Mouse (Mus musculus): ENCODE results near the gene Dclre1a.
"Not testable (repeated sequence)": the region's sequence is repeated elsewhere in the genome, so short reads cannot be mapped to it uniquely, and the experiment has no call there.

Gene Dclre1a

DNA sequence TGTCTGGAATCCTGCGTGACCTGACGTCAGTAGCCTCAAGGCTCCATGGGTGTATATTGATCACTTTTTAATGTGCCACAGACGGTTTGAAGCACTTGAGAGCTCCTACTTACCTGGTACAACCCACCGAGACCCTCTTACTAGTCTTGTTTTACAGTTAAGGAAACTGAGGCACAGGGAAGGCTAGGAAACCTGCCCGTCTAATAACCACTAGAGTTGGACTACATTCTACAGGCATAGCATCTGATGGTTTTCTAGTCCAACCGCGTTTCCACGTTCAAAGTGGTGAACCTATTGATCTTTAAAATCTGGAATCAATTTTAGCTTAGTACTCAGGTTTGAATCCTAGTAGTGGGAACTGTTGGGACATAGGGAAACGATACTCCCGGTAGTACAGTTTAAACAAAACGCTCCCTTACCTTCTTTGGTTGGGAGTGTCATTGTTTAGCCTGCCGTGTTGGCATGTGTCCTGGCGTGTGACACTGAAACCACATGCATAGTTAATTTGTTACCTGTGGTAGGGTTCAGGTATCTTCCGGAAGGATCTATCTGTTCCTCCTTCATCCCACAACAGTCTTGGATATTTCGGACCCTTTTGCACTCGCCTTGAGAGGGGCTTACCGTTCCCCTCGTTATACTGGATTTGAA, 1.1 kb upstream of the Dclre1a start:
- peak; percentile 30 for DNase-seq (ENCODE audit: extremely low spot score, low read depth, low spot score)

DNA sequence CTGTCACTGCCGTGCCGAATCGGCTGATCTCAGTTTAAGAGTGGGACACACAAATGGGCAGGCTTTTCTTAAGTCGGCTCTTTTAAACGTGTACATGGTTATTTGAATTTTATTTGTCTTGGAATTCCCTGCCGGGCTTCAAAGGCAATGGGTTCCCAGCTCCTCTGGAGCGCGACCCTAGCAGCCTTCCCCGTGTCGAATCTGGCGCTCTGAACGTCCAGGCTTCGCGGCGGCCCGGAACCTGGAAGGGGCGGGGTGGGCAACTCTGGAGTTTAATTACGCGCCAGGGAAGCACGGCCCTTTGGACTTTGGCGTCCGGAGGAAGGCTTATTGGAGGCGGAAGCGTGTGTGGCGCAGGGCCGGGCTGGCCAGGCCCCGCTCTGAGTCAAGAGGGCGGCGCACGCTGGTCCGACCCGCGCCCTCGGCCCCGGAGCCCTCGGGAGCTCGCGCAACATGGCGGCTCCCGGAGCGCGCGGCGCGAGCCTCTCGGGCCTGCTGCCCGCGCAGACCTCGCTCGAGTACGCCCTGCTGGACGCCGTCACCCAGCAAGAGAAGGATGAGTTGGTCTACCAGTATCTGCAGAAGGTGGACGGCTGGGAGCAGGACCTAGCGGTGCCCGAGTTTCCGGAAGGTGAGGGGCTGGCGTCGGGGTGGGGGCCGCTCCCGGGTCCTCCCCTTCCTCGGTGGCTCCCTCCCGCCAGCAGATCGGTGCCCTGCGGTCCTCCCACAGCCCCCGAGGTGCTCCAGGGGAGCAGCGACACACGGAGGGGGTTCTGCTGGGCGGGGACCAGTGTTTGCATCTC, 409 bp upstream of the Dclre1a start, which contains the start of gene Nhlrc2:
Gene Nhlrc2 (plus strand): TSS at position 32 of the 803 bp plus-strand sequence.
- peak; percentile 35 for DNase-seq (ENCODE audit: extremely low spot score, low read depth, low spot score)

DNA sequence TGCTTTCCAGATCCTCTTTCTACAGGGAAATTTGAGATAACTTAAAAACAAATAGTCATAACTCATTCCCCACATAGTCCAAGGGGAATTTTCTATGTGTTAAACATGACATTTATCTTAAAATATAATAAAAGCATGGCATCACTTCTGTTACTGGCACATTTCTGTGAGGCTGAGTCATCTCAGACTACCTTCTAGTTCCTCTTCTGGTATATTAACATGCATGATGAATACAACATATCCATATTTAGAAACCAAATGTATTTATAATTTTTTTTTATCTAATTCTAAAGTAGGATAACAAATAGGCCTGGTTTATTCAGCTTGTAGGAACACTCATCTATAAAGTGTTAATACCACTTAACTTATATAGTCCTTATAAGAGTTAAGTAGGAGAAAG, 2.0 kb downstream of the Dclre1a start:
- DNase-seq (ENCODE audit: extremely low spot score, low read depth, low spot score) = no peak

DNA sequence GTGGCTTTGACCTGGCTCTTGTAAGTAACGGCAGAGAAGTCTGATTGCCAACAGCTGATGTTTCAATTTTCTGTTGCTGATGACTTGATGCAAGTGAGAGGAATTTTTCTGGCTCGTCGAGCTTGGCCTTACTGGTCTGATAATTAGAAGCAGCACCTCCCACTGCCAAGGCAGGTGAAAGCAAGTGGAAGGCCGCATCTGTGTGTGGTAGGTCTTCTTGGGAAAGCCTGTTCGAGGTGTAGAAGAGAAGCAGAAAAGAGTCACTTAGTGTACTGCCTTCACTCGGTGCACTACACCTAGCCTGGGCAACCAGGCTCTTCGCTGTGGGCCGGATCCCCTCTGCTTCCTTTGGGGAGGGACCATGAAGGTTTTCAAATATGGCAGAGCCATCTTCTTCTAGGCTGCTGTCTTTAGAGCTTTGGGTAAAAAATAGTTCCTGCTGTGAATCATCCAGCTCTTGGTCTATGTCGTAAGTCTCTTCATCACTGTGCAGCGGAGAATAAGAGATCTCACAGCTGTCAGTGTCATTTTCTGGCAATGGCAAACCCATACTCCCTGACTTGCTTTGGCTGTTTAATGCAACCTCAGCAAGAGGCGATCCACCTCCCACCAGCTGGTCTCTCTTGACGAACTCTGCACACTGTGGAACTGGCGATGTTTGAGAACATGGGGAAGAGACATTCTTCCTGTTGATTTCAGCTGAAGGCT, 3.2 kb downstream of the Dclre1a start:
- DNase-seq (ENCODE audit: extremely low spot score, low read depth, low spot score) = no peak

DNA sequence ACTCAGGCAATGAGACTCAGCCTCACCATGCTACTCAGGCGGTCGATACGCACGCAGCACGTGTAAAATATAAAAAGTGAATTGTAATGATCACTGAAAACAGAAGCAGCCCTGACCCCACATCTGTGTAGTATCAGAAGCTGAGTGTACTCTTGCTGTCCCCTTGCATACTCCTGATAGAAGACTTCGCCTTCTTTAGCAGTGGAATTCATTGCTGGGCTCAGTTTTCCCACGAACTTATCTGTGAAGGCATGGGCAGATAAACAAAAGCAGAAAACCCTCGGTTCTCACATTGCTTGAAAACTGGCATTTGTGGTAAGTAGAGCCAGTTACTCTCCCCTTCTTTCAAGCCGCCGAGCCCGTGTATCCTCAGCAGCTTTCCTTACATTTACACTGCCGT, 4.7 kb downstream of the Dclre1a start:
- DNase-seq (ENCODE audit: extremely low spot score, low read depth, low spot score) = no peak

DNA sequence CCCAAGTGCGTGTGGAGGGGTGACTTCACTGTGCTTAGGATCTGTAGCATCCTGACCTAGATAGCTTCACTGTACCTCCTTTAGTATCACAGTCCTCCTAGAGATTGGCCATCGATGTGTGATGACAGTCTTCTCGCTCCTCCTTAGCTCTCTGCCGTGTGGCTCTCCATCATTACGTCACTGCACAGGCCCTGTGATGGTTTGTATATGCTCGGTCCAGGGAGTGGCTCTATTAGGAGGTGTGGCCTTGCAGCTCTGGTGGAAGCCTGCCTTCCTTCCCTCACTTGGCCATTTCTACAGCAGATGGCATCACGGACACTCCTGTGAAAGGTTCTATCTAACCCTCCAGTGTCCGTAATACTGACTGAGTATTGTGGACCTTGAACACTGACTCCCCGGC, 12.3 kb downstream of the Dclre1a start:
- no peak for DNase-seq (ENCODE audit: extremely low spot score, low read depth, low spot score)

DNA sequence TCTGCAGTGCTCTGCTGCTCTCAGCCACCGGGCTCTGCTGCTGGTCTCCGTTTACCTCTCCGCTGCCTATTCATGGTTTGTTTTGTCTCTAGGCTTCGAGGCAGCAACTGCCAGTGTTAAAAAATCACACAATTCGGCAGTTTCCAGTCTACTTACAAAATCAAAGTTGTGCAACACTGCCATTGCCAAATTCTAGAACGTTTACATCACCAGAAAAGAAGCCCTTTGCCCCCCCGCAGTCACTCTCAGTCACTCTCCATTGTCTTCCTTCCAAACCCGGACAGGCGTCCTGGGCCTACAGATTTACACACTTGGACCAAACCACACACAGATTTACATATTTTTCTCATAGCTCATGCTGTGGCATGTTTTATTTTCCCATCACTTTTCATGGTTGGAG, 13.0 kb downstream of the Dclre1a start:
- DNase-seq (ENCODE audit: extremely low spot score, low read depth, low spot score) = no peak

DNA sequence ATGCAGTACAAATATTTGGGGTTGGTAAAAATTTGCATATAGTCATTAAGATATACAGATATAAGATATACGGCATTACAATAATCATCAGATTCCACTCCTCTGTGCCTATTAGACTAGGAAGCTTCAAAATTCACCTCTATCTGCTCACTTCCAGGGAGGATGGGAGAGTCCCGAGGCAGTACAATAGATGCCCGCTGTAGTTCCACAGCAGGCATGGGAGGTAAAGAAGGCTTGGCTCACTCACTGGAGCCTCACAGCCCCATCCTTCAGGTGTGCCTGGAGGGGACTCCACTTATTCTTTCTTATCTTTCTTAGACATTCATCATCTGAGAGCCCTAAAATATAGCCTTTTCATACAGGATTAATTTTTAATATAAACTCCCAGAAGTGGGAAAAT, 13.7 kb downstream of the Dclre1a start:
- DNase-seq (ENCODE audit: extremely low spot score, low read depth, low spot score) = no peak

DNA sequence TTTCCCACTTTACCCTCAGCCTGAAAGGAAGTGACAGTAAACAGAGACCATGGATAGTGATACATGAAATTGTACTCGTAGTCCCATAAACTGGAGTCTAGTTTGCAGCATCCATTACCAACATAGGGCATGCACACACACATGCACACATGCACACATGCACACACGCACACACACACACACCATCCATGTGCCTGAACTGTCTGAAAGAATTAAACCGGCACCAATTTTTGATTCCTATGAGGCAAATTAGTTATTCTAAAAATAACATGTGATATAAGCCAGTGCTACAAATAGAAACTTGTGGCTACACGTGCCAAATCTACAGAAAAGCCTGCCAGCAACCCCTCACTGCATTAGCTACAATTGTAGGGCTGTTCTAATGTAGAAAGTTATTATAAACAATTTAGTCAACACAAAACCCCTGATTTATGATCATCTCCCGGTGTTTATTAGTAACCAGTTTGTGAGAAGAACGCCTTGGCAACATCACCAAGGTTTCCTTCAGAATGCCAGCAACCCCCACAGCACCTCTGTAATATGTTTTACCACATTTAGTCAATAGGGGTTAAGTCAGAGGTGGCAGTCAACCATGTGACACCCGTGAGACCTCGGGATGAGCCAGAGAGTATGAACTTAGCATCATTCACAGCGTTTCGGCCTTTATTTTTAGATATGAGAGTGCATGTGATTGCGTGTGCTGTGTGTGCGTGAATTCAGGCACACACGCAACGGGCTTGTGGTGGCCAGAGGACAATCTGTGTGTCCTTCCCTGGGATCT, 14.5 kb downstream of the Dclre1a start:
- no peak for DNase-seq (ENCODE audit: extremely low spot score, low read depth, low spot score)

DNA sequence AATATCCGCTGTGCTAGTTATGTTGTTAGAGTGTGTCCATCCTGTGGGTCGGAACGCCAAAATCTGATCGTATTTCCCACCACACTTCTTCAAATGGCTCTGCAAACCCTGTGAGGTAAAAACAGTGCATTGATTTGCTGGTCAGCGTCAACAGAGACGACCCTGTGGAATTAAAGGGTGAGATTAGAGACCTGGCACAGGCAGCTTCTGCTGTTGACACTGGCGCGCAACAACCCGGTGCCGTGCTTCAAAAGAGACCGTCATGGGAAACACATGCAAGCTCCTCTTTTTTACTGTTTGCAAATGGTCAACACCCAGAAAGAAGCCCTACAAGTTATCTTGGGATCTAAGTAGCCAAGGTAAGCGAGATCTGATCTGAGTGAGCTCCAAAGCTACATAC, 16.8 kb downstream of the Dclre1a start:
- DNase-seq (ENCODE audit: extremely low spot score, low read depth, low spot score) = no peak

DNA sequence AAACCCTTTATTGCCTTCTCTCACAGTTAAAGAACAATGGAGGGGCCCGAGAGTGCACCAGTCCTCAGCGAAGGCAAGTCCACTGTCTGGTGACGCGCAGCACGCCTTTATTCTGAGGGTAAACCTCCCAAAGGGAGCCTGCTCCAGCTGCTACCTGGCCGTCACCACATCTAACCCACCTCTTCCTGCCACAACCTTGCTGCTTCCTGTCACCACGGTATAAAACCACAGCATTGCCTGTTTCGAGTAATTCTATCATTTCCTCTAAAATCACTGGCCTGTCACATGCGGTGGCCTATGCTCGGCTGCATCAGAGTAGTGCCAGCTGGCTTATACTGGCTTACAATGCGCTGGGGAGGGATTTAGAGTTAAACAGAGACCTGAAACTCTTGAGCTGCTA, 17.5 kb downstream of the Dclre1a start:
- DNase-seq (ENCODE audit: extremely low spot score, low read depth, low spot score) = not testable (repeated sequence)

DNA sequence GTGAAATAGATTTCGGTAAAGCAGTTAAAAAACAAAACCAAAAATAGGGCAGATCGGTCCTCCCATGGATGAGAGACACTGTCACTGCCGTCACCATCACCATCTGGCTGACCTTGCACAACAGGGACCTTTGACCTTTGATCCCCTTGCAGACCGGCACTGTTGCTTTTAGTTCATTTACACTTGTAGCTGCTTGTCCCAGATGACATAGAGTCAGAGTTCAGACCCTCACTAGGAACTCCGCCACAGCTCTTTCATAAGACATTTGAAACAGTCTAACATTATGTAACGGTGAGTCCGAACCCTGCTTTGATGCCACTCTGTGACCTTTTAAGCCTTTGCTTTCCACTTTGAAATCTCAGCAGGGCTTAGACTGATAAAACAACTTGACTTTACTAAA, 28.6 kb downstream of the Dclre1a start:
- not testable (repeated sequence) for DNase-seq (ENCODE audit: extremely low spot score, low read depth, low spot score)

DNA sequence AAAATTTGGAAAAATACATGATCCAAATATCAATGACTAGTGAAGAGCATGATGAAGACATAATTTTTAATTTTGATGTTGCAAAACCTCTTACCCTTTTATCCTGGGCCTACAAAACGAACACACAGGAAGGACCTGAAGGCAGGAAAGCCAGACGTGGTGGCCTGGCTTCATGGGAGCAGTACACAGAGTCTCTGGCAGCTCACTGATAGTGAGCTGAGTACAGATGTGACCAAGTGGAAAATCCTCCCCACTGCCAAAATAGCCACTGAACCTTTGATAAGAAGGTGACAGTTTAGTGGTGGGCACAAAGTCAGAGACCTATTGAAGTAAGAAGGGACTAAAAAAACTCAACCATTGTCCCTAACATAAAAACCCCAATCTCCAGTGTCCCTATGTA, 34.5 kb downstream of the Dclre1a start:
- DNase-seq (ENCODE audit: extremely low spot score, low read depth, low spot score) = not testable (repeated sequence)

DNA sequence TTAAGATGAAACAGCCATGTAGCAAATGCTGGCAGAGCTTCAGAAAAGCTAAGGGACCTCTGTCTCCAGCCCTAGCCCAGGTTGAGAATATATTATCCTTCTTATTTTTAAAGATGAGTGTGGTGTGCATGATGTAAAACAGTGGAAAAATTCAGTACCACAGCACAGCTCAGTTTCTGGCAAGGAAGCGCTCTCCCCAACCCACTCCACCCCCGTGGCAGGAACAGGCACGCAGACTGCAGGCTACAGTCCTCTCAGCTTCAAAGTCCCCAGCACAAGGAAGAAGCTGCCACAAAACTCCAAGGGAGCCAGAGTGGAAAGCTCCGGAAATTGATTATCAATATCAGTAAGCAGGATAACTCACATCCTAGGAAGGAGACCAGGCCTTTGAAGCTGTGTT, 36.8 kb downstream of the Dclre1a start:
- not testable (repeated sequence) for DNase-seq (ENCODE audit: extremely low spot score, low read depth, low spot score)

DNA sequence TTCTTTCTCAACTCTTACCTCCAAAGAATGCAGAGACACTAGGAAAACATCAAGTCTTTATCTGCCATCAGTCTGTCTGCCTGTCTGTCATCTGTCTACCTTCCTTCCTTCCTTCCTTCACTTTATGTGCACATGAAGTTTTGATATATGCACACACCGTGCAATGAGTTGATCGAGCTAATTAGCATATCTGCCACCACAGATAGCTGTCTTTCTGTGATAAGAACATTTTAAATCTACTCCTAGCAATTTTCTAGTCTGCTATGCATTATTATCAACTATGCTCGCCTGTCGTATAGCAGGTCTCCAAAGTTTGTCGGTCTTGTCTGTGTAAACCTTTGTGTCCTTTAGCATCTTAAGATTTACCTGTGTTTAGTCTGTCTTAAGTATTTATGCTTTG, 44.5 kb downstream of the Dclre1a start:
- not testable (repeated sequence) for DNase-seq (ENCODE audit: extremely low spot score, low read depth, low spot score)

DNA sequence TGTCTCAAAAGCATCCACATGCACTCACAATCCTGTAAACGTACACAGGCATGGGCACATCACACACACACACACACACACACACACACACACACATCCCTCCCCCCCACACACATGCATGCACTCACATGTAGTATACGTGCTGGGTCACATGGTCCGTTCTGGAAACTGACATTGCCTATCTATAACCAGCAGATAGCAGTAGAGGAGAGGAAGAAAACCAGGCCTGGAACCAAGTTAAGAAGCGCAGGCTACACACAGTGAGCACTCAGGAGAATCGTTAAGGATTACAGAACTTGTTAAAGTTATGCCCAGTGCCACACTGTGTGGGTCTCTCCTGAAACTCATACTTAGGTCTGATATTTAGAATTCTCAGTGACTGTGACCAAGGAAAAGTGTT, 45.0 kb downstream of the Dclre1a start:
- DNase-seq (ENCODE audit: extremely low spot score, low read depth, low spot score) = not testable (repeated sequence)

DNA sequence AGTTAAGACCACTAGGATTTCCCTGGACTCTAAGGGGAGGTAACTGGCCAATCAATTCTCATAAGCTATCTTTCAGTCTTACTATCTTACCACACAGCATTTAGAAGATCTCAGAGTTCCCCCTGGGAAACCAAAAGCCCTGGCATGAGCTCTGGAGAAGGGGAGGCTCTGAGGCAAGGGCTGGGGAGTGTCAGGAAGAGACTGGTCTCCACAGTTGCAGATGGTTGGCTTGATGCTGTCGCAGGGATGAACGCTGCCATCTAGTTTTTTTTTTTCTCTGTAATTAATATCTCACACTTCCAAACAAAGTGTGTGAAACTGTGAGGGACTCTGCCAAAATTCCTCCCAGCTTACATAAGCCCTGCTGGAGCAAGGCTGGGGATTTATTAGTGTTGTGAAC, 53.9 kb downstream of the Dclre1a start:
- not testable (repeated sequence) for DNase-seq (ENCODE audit: extremely low spot score, low read depth, low spot score)

DNA sequence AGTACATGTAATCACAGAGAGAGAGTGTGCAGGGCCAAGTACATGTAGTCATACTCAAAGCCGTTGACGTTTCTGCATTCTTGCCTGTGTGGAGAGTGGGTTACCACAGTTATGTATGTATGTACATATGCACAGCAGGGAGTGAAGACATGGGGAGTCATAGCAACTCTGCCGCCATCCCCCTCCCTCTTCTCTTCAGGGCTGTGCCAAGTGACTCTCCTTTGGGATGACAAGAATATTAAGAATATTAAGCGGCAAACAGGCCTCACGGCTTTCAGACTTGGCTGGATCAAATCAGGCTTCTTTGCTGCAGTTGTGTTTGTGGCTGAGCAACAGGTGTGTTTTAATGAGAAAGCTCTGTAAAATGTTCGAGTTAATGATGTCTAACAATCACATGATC, 58.4 kb downstream of the Dclre1a start:
- no peak for DNase-seq (ENCODE audit: extremely low spot score, low read depth, low spot score)

DNA sequence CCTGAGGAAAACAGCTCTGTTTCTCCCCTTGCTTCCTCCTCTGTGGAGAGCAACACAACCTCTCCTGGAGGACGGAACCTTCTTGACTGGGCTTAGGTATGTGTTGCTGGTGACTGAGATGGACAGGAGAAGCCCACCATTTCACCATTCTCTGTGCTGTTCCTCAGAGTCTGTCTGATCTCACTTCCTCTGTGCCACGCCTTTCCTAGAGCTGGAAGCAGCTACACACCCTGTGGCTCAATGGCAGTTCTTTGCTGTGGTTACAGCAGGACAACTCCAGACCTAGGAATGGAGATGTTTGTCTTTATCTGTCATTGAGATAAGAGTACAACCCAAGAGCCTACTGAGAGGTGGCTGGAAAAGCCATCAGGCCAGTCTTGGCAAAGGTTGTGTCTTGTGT, 60.7 kb downstream of the Dclre1a start:
- no peak for DNase-seq (ENCODE audit: extremely low spot score, low read depth, low spot score)

DNA sequence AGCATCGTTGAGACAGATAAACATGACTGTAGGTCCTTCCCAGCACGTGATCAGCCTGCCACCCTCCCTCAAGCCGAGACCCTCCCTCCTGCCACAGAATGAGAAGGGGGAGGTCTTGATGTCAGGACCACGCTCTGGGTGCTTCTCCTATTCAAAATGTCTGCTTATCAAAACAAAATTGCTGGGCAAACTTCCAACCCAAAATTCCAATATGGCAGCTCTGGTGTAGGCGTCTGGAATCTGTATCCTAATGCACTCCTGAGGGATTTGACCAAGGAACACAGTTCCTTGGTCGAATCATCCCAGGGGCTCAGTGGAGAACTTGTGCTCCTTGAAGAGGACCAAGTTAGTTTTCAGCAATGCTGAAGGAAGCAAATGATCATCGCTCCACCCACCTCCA, 61.1 kb downstream of the Dclre1a start:
- no peak for DNase-seq (ENCODE audit: extremely low spot score, low read depth, low spot score)
